Mouse (Mus musculus) midbrain, embryonic 12.5 days (tissue): Measurements from ENCODE around the gene Pld1. TPM values are rescaled to one million over a fixed set of nuclear protein-coding genes. Genes with fewer than 3 reads are reported as not detected.

Source experiments
- ATAC-seq: fragments of 200-750 bp; cut with Nextera tagmentation; 2 replicates; pipeline ENCODE4 v1.8.0; 2017; ENCODE audit warnings: low read depth, moderate TSS enrichment, moderate library complexity; ENCODE audit not compliant: low FRiP score
- H3K27ac ChIP-seq: fragments of 300-500 bp; sonication (generic); replicated peaks from 2 replicates; pipeline ENCODE4 v1.5.1; 2016; ENCODE audit warnings: mild to moderate bottlenecking
- H3K27me3 ChIP-seq: fragments of 300-500 bp; sonication (generic); 2 replicates; pipeline ENCODE4 v1.6.1; 2016; ENCODE audit warnings: mild to moderate bottlenecking
- H3K36me3 ChIP-seq: fragments of 300-500 bp; sonication (generic); 2 replicates; pipeline ENCODE4 v1.6.1; 2016
- H3K4me1 ChIP-seq: fragments of 300-500 bp; sonication (generic); 2 replicates; pipeline ENCODE4 v1.6.1; 2016
- H3K4me2 ChIP-seq: fragments of 300-500 bp; sonication (generic); replicated peaks from 2 replicates; pipeline ENCODE4 v1.6.1; 2016; ENCODE audit warnings: mild to moderate bottlenecking, moderate library complexity
- H3K4me3 ChIP-seq: fragments of 300-500 bp; sonication (generic); 2 replicates; pipeline ENCODE4 v1.5.1; 2016; ENCODE audit warnings: mild to moderate bottlenecking
- H3K9ac ChIP-seq: fragments of 300-500 bp; sonication (generic); replicated peaks from 2 replicates; pipeline ENCODE4 v1.6.1; 2016; ENCODE audit warnings: mild to moderate bottlenecking, moderate library complexity
- H3K9me3 ChIP-seq: fragments of 300-500 bp; sonication (generic); 2 replicates; pipeline ENCODE4 v1.6.1; 2016; ENCODE audit warnings: mild to moderate bottlenecking
- WGBS: fragments of 180-500 bp; shearing (Covaris S2); methylation state at CpG from one replicate; pipeline ENCODE4 v1.1.7; 2016; 5-methylcytosine and 5-hydroxymethylcytosine counted together
- polyA plus RNA-seq: library from polyadenylated mRNA; unstranded; fragments of >200 nt; fragmentation: Nextera tagmentation; extraction: Ambion mirVana; gene quantifications from 2 replicates; pipeline ENCODE4 v1.2.1, GENCODE M21; 2016

Pld1 gene
- polyA plus RNA-seq, 1 experiment from 2014 or later: 5.9 TPM

- H3K4me2 ChIP-seq: peak overlapping the region; percentile 52
- H3K36me3 ChIP-seq: no peaks in the 10 kb centered on the region
- peak overlapping the region; percentile 28 for H3K4me3 ChIP-seq
- peaks cover 18% of the 10 kb centered on the region for H3K4me1 ChIP-seq
- WGBS: 3% methylated on average over 21 of the region's 21 CpGs
- ATAC-seq: peak; percentile 99
- H3K27ac ChIP-seq: peak overlapping the region; percentile 75
- H3K9ac ChIP-seq: 0 out of 2 replicates have a peak overlapping the region, but pooled peaks have one; percentile 20
- H3K9me3 ChIP-seq: no peaks in the 10 kb centered on the region
- no peaks in the 10 kb centered on the region for H3K27me3 ChIP-seq
These were observed 237.8 kb downstream of the Pld1 start for GRCm38 (mm10) chr3:28175997-28176967.

GRCm38 (mm10) chr3:28178333-28178732 lies 239.8 kb downstream of the Pld1 start:
- ATAC-seq: no peak
- Histone ChIP-seq H3K4me3 (no peak overlapping the region), H3K36me3 (no peaks in the 10 kb centered on the region), H3K4me2 (no peak overlapping the region), H3K27me3 (no peaks in the 10 kb centered on the region), H3K27ac (no peak overlapping the region), H3K9ac (no peak overlapping the region), H3K4me1 (peaks cover 18% of the 10 kb centered on the region), H3K9me3 (no peaks in the 10 kb centered on the region)
- WGBS: 83% methylated on average over 6 of the region's 6 CpGs

Other genes with a start within 250 kb of the Pld1 start
- gene Fndc3b, start 227.4 kb upstream of the Pld1 start, polyA plus RNA-seq: 14.2 and 14.6 TPM in 2 replicates
- gene Tmem212, start 42.3 kb upstream of the Pld1 start, polyA plus RNA-seq: not detected in 2 replicates